Mouse (Mus musculus): ENCODE measurements around the gene Dnah8. TPM values are rescaled to one million over a fixed set of nuclear protein-coding genes. Genes with fewer than 3 reads are reported as not detected.

The Dnah8 gene
- total and polyA plus RNA-seq, 2 experiments from 2014 or later, result 2.1 to 5.0 TPM

- 92% methylated on average over 14 of the region's 14 CpGs for WGBS
- no peak for ATAC-seq
- no peak for TF ChIP-seq CTCF (IDR thresholded peaks at IDR 0.05; ENCODE audit: low read depth)
Observed at GRCm38 (mm10) chr17:30602175-30602574, 22.0 kb upstream of the Dnah8 start.

DNA sequence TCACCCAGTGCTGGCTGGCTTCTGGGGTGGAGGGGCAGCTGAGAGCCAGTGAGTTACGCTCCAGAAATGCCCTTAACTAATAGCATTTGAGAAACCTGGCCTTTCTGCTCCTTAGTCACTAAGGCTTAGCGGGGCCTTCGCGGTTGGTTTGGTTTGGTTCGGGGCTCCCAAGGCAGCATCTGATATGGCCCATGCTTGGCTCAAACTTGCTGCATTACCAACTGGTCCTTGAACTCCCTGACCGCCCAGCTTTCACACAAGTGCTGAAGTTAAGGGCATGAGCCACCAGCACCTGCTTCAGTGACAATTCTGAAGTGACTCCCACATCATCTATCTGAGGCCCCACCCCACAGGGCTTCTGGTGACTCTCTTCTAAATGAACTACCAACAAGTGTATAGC, 19.9 kb upstream of the Dnah8 start:
- Histone ChIP-seq H3K9me3 (ENCODE audit: low read length) (no peaks in the 10 kb centered on the region), H3K9ac (no peak overlapping the region), H3K36me3 (ENCODE audit: insufficient read depth) (peaks cover 18% of the 10 kb centered on the region; the same call in 1 of the 2 replicates), H3K27me3 (ENCODE audit: insufficient read depth, low read length) (no peaks in the 10 kb centered on the region), H3K27ac (ENCODE audit: low read depth, low read length) (no peak overlapping the region), H3K4me1 (ENCODE audit: insufficient read depth) (no peaks in the 10 kb centered on the region), H3K4me2 (ENCODE audit: low read depth) (no peak overlapping the region), H3K4me3 (ENCODE audit: low read depth, low read length) (no peak overlapping the region)
- TF ChIP-seq CTCF (IDR thresholded peaks at IDR 0.05; ENCODE audit: low read depth), result no peak
- WGBS, result 93% methylated on average over 6 of the region's 6 CpGs
- DNase-seq, result no peak
- ATAC-seq, result no peak

More at GRCm38 (mm10) chr17:30602175-30602574, 22.0 kb upstream of the Dnah8 start:
- no peak overlapping the region for H3K4me3 ChIP-seq (ENCODE audit: low read depth, low read length)
- H3K4me1 ChIP-seq (ENCODE audit: insufficient read depth), result no peaks in the 10 kb centered on the region
- no peak overlapping the region for H3K27ac ChIP-seq (ENCODE audit: low read depth, low read length)
- no peaks in the 10 kb centered on the region for H3K27me3 ChIP-seq (ENCODE audit: insufficient read depth, low read length)
- DNase-seq, result no peak
- H3K4me2 ChIP-seq (ENCODE audit: low read depth), result no peak overlapping the region
- peaks cover 30% of the 10 kb centered on the region; the same call in 1 of the 2 replicates for H3K36me3 ChIP-seq (ENCODE audit: insufficient read depth)
- H3K9ac ChIP-seq, result no peak overlapping the region
- H3K9me3 ChIP-seq (ENCODE audit: low read length), result no peaks in the 10 kb centered on the region

DNA sequence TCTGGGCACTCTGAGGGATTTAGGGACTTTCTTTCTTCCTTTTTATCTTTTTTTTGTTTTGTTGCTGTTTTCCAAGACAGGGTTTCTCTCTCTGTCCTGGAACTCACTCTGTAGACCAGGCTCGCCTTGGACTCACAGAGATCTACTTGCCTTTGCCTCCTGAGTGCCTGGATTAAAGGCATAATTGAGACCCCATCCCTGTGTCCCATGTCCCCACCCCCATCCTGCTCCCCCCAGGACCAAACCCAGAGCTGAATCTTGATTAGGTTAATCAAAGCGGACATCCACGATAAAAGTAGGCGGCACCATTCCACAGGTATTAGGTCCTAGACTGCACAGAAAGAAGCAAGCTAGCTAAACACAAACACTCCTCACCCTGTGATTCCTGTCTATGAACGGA, 19.2 kb upstream of the Dnah8 start:
- Histone ChIP-seq H3K9ac (no peak overlapping the region), H3K36me3 (ENCODE audit: insufficient read depth) (peaks cover 18% of the 10 kb centered on the region; the same call in 1 of the 2 replicates), H3K4me2 (ENCODE audit: low read depth) (no peak overlapping the region), H3K27ac (ENCODE audit: low read depth, low read length) (no peak overlapping the region), H3K27me3 (ENCODE audit: insufficient read depth, low read length) (no peaks in the 10 kb centered on the region), H3K4me1 (ENCODE audit: insufficient read depth) (no peaks in the 10 kb centered on the region), H3K9me3 (ENCODE audit: low read length) (no peaks in the 10 kb centered on the region), H3K4me3 (ENCODE audit: low read depth, low read length) (no peak overlapping the region)
- ATAC-seq, result no peak
- no peak for DNase-seq
- no peak for TF ChIP-seq CTCF (IDR thresholded peaks at IDR 0.05; ENCODE audit: low read depth)
- 92% methylated on average over 5 of the region's 5 CpGs for WGBS

GRCm38 (mm10) chr17:30606206-30606605, 17.9 kb upstream of the Dnah8 start:
- no peak for TF ChIP-seq CTCF (IDR thresholded peaks at IDR 0.05; ENCODE audit: low read depth)
- Histone ChIP-seq H3K36me3 (ENCODE audit: insufficient read depth) (peaks cover 18% of the 10 kb centered on the region; the same call in 1 of the 2 replicates), H3K4me3 (ENCODE audit: low read depth, low read length) (no peak overlapping the region), H3K27me3 (ENCODE audit: insufficient read depth, low read length) (no peaks in the 10 kb centered on the region), H3K4me1 (ENCODE audit: insufficient read depth) (peaks cover 1% of the 10 kb centered on the region; the same call in 1 of the 2 replicates), H3K4me2 (ENCODE audit: low read depth) (no peak overlapping the region), H3K9me3 (ENCODE audit: low read length) (no peaks in the 10 kb centered on the region), H3K9ac (no peak overlapping the region), H3K27ac (ENCODE audit: low read depth, low read length) (no peak overlapping the region)
- ATAC-seq, result no peak
- 91% methylated on average over 11 of the region's 11 CpGs for WGBS
- no peak for DNase-seq

DNA sequence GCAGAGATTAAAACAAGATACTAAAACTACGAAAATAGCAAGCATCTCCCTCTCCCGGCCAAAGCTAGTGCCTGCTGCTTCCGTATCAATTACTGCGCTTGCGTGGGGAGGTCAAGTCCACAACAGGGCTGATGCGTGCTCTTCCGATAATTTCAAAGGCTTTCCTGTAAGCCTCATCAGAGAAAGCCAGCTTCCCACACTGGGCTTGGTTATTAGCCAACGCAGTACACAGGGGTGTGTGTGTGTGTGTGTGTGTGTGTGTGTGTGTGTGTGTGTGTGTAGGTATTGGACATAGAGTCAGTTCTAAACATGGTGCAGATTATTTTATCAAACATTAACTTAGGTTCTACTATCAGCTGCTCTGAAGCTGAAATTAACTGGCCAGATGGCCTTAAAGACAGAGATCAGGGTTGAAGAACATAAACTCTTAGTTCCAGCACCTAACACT, 17.5 kb upstream of the Dnah8 start:
- Histone ChIP-seq H3K4me2 (ENCODE audit: low read depth) (no peak overlapping the region), H3K27ac (ENCODE audit: low read depth, low read length) (no peak overlapping the region), H3K4me1 (ENCODE audit: insufficient read depth) (peaks cover 6% of the 10 kb centered on the region; the same call in 1 of the 2 replicates), H3K9me3 (ENCODE audit: low read length) (no peaks in the 10 kb centered on the region), H3K9ac (no peak overlapping the region), H3K27me3 (ENCODE audit: insufficient read depth, low read length) (no peaks in the 10 kb centered on the region), H3K36me3 (ENCODE audit: insufficient read depth) (peaks cover 17% of the 10 kb centered on the region; the same call in 1 of the 2 replicates), H3K4me3 (ENCODE audit: low read depth, low read length) (no peak overlapping the region)
- DNase-seq, result no peak
- ATAC-seq, result no peak
- whole genome bisulfite sequencing, result 85% methylated on average over 8 of the region's 8 CpGs
- TF ChIP-seq CTCF (IDR thresholded peaks at IDR 0.05; ENCODE audit: low read depth), result no peak

- H3K9me3 ChIP-seq (ENCODE audit: low read length), result no peaks in the 10 kb centered on the region
- H3K9ac ChIP-seq, result no peak overlapping the region
- no peaks in the 10 kb centered on the region for H3K27me3 ChIP-seq (ENCODE audit: insufficient read depth, low read length)
- H3K4me1 ChIP-seq (ENCODE audit: insufficient read depth), result peaks cover 6% of the 10 kb centered on the region; the same call in 1 of the 2 replicates
- no peak for TF ChIP-seq CTCF (IDR thresholded peaks at IDR 0.05; ENCODE audit: low read depth)
- WGBS, result 78% methylated on average over 7 of the region's 7 CpGs
- H3K4me3 ChIP-seq (ENCODE audit: low read depth, low read length), result no peak overlapping the region
- no peak for DNase-seq
- ATAC-seq, result no peak
- no peak overlapping the region for H3K27ac ChIP-seq (ENCODE audit: low read depth, low read length)
- peaks cover 10% of the 10 kb centered on the region; the same call in 1 of the 2 replicates for H3K36me3 ChIP-seq (ENCODE audit: insufficient read depth)
- H3K4me2 ChIP-seq (ENCODE audit: low read depth), result no peak overlapping the region
Observed at GRCm38 (mm10) chr17:30607330-30607729, 16.8 kb upstream of the Dnah8 start.

GRCm38 (mm10) chr17:30607909-30608495, 16.2 kb upstream of the Dnah8 start:
- H3K4me3 ChIP-seq (ENCODE audit: low read depth, low read length), result no peak overlapping the region
- no peak overlapping the region for H3K9ac ChIP-seq
- no peak overlapping the region for H3K4me2 ChIP-seq (ENCODE audit: low read depth)
- 0 out of 2 replicates have a peak, but pooled peaks cover 4% of the 10 kb centered on the region for H3K36me3 ChIP-seq (ENCODE audit: insufficient read depth)
- DNase-seq (no peak), ATAC-seq (no peak)
- H3K27ac ChIP-seq (ENCODE audit: low read depth, low read length), result no peak overlapping the region
- peaks cover 6% of the 10 kb centered on the region; the same call in 1 of the 2 replicates for H3K4me1 ChIP-seq (ENCODE audit: insufficient read depth)
- TF ChIP-seq CTCF (IDR thresholded peaks at IDR 0.05; ENCODE audit: low read depth), result no peak
- WGBS, result 26% methylated on average over 8 of the region's 8 CpGs
- no peaks in the 10 kb centered on the region for H3K9me3 ChIP-seq (ENCODE audit: low read length)
- H3K27me3 ChIP-seq (ENCODE audit: insufficient read depth, low read length), result no peaks in the 10 kb centered on the region

Data from forebrain, postnatal 0 days (tissue).